1 mouse cellular context compared by ENCODE assay signal in genomic region chr7:6358937-6359590, GRCm38 (mm10).
TF ChIP-seq lines count a peak whose summit lies in the region.

No protein-coding gene starts in this region.

TF ChIP-seq in CH12.LX, 34 proteins besides CTCF, POLR2A, EP300 and RAD21:
- TF ChIP-seq SMC3 (IDR thresholded peaks at IDR 0.05; ENCODE audit: low read depth, low read length) (peak; percentile 35), ZMIZ1 (IDR thresholded peaks at IDR 0.05; ENCODE audit: low read depth, low read length) (no peak), MAZ (IDR thresholded peaks at IDR 0.05; ENCODE audit: low read depth, low read length) (no peak)
